Mouse (Mus musculus) limb, embryonic 13.5 days (tissue): ENCODE data around the gene Ambra1. TPM values are rescaled to one million over a fixed set of nuclear protein-coding genes. Genes with fewer than 3 reads are reported as not detected.
A peak's percentile ranks its signal among the peaks of the same experiment; 100 is the strongest.

Experiments
- ATAC-seq: fragments of 200-750 bp; cut with Nextera tagmentation; 2 replicates; pipeline ENCODE4 v1.8.0; 2017; ENCODE audit warnings: low read depth, moderate number of reproducible peaks, moderate TSS enrichment; ENCODE audit not compliant: low FRiP score
- H3K27ac ChIP-seq: fragments of 300-500 bp; sonication (generic); 2 replicates; pipeline ENCODE4 v1.5.1; 2015; ENCODE audit warnings: inconsistent platforms, mild to moderate bottlenecking, moderate library complexity
- H3K27me3 ChIP-seq: fragments of 300-500 bp; sonication (generic); 2 replicates; pipeline ENCODE4 v1.6.1; 2015; ENCODE audit warnings: mild to moderate bottlenecking, inconsistent platforms
- H3K36me3 ChIP-seq: fragments of 300-500 bp; sonication (generic); 2 replicates; pipeline ENCODE4 v1.6.1; 2015; ENCODE audit warnings: inconsistent platforms, mild to moderate bottlenecking, moderate library complexity
- H3K4me1 ChIP-seq: fragments of 300-500 bp; sonication (generic); 2 replicates; pipeline ENCODE4 v1.6.1; 2015; ENCODE audit warnings: inconsistent platforms
- H3K4me2 ChIP-seq: fragments of 300-500 bp; sonication (generic); replicated peaks from 2 replicates; pipeline ENCODE4 v1.6.1; 2015; ENCODE audit warnings: inconsistent platforms, mild to moderate bottlenecking, moderate library complexity
- H3K4me3 ChIP-seq: fragments of 300-500 bp; sonication (generic); 2 replicates; pipeline ENCODE4 v1.5.1; 2015; ENCODE audit warnings: moderate library complexity, mild to moderate bottlenecking, inconsistent platforms
- H3K9ac ChIP-seq: fragments of 300-500 bp; sonication (generic); 2 replicates; pipeline ENCODE4 v1.6.1; 2015; ENCODE audit warnings: mild to moderate bottlenecking, inconsistent platforms
- H3K9me3 ChIP-seq: fragments of 300-500 bp; sonication (generic); 2 replicates; pipeline ENCODE4 v1.6.1; 2016; ENCODE audit warnings: inconsistent platforms
- WGBS: fragments of 180-500 bp; shearing (Covaris S2); methylation state at CpG from one replicate; pipeline ENCODE4 v1.1.7; 2015; 5-methylcytosine and 5-hydroxymethylcytosine counted together
- polyA plus RNA-seq: library from polyadenylated mRNA; unstranded; fragments of >200 nt; fragmentation: Nextera tagmentation; extraction: Ambion mirVana; gene quantifications from 2 replicates; pipeline ENCODE4 v1.2.1, GENCODE M21; 2015

Gene Ambra1
- polyA plus RNA-seq, 1 experiment from 2014 or later: 20.9 TPM

GRCm38 (mm10) chr2:91878387-91879180 lies 148.7 kb downstream of the Ambra1 start:
- H3K4me1 ChIP-seq: no peaks in the 10 kb centered on the region
- no peaks in the 10 kb centered on the region for H3K27me3 ChIP-seq
- H3K27ac ChIP-seq: no peak overlapping the region
- H3K36me3 ChIP-seq: peaks cover 17% of the 10 kb centered on the region
- H3K9me3 ChIP-seq: no peaks in the 10 kb centered on the region
- no peak overlapping the region for H3K9ac ChIP-seq
- WGBS: 82% methylated on average over 7 of the region's 7 CpGs
- H3K4me3 ChIP-seq: no peak overlapping the region
- ATAC-seq: no peak
- H3K4me2 ChIP-seq: no peak overlapping the region

- no peaks in the 10 kb centered on the region for H3K4me1 ChIP-seq
- H3K9ac ChIP-seq: no peak overlapping the region
- H3K4me3 ChIP-seq: no peak overlapping the region
- no peaks in the 10 kb centered on the region for H3K27me3 ChIP-seq
- WGBS: 87% methylated on average over 4 of the region's 4 CpGs
- ATAC-seq: no peak
- no peak overlapping the region for H3K4me2 ChIP-seq
- H3K9me3 ChIP-seq: no peaks in the 10 kb centered on the region
- H3K36me3 ChIP-seq: peaks cover 31% of the 10 kb centered on the region
- H3K27ac ChIP-seq: no peak overlapping the region
Observed at GRCm38 (mm10) chr2:91883961-91884360, 154.0 kb downstream of the Ambra1 start.

DNA sequence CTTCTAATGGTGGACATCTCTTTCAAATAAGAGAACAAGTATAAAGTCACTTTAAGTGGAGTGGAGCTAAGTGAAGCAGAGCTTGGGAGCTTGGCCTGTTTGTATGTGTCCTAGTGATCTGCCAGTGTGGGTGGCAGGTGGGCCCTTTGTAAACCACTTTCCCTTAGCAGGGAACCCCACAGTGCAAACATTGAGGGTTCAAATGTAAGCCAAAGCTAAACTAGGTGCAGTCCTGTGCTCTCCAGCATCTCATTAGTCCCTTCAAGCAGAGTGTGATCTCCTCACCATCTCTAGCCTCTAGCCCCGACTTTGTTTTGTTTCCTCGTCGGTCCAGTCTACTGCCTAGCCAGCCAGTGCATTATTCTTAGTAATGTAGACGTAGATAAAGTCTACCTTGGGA lies 154.7 kb downstream of the Ambra1 start:
- H3K27ac ChIP-seq: no peak overlapping the region
- H3K4me1 ChIP-seq: no peaks in the 10 kb centered on the region
- H3K9ac ChIP-seq: no peak overlapping the region
- H3K4me3 ChIP-seq: no peak overlapping the region
- no peaks in the 10 kb centered on the region for H3K9me3 ChIP-seq
- peaks cover 31% of the 10 kb centered on the region for H3K36me3 ChIP-seq
- H3K4me2 ChIP-seq: no peak overlapping the region
- no peak for ATAC-seq
- WGBS: 87% methylated on average over 4 of the region's 4 CpGs
- H3K27me3 ChIP-seq: no peaks in the 10 kb centered on the region

DNA sequence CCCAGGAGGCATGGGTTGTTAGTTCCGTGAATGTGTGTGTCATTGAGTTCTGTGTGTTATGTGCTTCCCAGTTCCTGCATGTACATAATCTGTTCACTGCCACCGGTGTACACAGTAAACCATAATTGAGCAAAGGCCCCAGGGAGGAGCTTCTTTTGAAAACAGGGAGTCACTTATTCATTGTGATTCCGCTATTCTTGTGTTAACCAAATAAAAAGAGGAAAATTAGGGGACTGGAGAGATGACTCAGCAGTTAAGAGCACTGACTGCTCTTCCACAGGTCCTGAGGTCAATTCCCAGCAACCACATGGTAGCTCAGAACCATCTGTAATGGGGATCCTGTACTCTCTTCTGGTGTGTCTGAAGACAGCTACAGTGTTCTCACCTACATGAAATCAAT lies 164.8 kb downstream of the Ambra1 start:
- Histone ChIP-seq H3K9ac (no peak overlapping the region), H3K36me3 (peaks cover 19% of the 10 kb centered on the region; the same call in 1 of the 2 replicates), H3K27ac (no peak overlapping the region), H3K4me3 (no peak overlapping the region), H3K27me3 (no peaks in the 10 kb centered on the region), H3K9me3 (no peaks in the 10 kb centered on the region), H3K4me1 (no peaks in the 10 kb centered on the region), H3K4me2 (no peak overlapping the region)
- WGBS: 91% methylated on average over 3 of the region's 3 CpGs
- ATAC-seq: no peak

GRCm38 (mm10) chr2:91895401-91895800 lies 165.5 kb downstream of the Ambra1 start:
- Histone ChIP-seq H3K9me3 (no peaks in the 10 kb centered on the region), H3K27ac (no peak overlapping the region), H3K27me3 (no peaks in the 10 kb centered on the region), H3K4me2 (no peak overlapping the region), H3K4me3 (no peak overlapping the region), H3K4me1 (no peaks in the 10 kb centered on the region), H3K36me3 (peaks cover 26% of the 10 kb centered on the region), H3K9ac (no peak overlapping the region)
- 91% methylated on average over 3 of the region's 3 CpGs for WGBS
- ATAC-seq: no peak

- Histone ChIP-seq H3K4me3 (no peak overlapping the region), H3K9me3 (no peaks in the 10 kb centered on the region), H3K4me1 (no peaks in the 10 kb centered on the region), H3K27me3 (no peaks in the 10 kb centered on the region), H3K27ac (no peak overlapping the region), H3K9ac (no peak overlapping the region), H3K36me3 (peaks cover 42% of the 10 kb centered on the region), H3K4me2 (no peak overlapping the region)
- no peak for ATAC-seq
Observed at GRCm38 (mm10) chr2:91897968-91898367, 168.0 kb downstream of the Ambra1 start.

GRCm38 (mm10) chr2:91899141-91899540 lies 169.2 kb downstream of the Ambra1 start:
- Histone ChIP-seq H3K4me2 (no peak overlapping the region), H3K27me3 (no peaks in the 10 kb centered on the region), H3K9ac (no peak overlapping the region), H3K36me3 (peaks cover 36% of the 10 kb centered on the region), H3K9me3 (no peaks in the 10 kb centered on the region), H3K4me3 (no peak overlapping the region), H3K4me1 (no peaks in the 10 kb centered on the region), H3K27ac (no peak overlapping the region)
- 88% methylated on average over 3 of the region's 3 CpGs for WGBS
- ATAC-seq: no peak

GRCm38 (mm10) chr2:91900431-91900830 lies 170.5 kb downstream of the Ambra1 start:
- no peaks in the 10 kb centered on the region for H3K27me3 ChIP-seq
- no peak for ATAC-seq
- 94% methylated on average over 8 of the region's 8 CpGs for WGBS
- 0 out of 2 replicates have a peak, but pooled peaks cover 4% of the 10 kb centered on the region for H3K4me1 ChIP-seq
- H3K9ac ChIP-seq: no peak overlapping the region
- no peaks in the 10 kb centered on the region for H3K9me3 ChIP-seq
- H3K27ac ChIP-seq: no peak overlapping the region
- peaks cover 43% of the 10 kb centered on the region for H3K36me3 ChIP-seq
- no peak overlapping the region for H3K4me2 ChIP-seq
- no peak overlapping the region for H3K4me3 ChIP-seq

GRCm38 (mm10) chr2:91902336-91902735 lies 172.4 kb downstream of the Ambra1 start:
- no peak for ATAC-seq

GRCm38 (mm10) chr2:91903171-91903925 lies 173.4 kb downstream of the Ambra1 start:
- ATAC-seq: no peak
- no peak overlapping the region for H3K4me2 ChIP-seq
- no peak overlapping the region for H3K4me3 ChIP-seq
- no peaks in the 10 kb centered on the region for H3K27me3 ChIP-seq
- H3K9ac ChIP-seq: no peak overlapping the region
- H3K27ac ChIP-seq: no peak overlapping the region
- 93% methylated on average over 3 of the region's 3 CpGs for WGBS
- H3K36me3 ChIP-seq: peaks cover 68% of the 10 kb centered on the region
- H3K4me1 ChIP-seq: 0 out of 2 replicates have a peak, but pooled peaks cover 4% of the 10 kb centered on the region
- no peaks in the 10 kb centered on the region for H3K9me3 ChIP-seq

More at GRCm38 (mm10) chr2:91902336-91902735, 172.4 kb downstream of the Ambra1 start:
- Histone ChIP-seq H3K4me3 (no peak overlapping the region), H3K4me2 (no peak overlapping the region), H3K9ac (no peak overlapping the region), H3K27me3 (no peaks in the 10 kb centered on the region), H3K4me1 (0 out of 2 replicates have a peak, but pooled peaks cover 4% of the 10 kb centered on the region), H3K27ac (no peak overlapping the region), H3K9me3 (no peaks in the 10 kb centered on the region), H3K36me3 (peaks cover 62% of the 10 kb centered on the region)
- 68% methylated on average over 5 of the region's 5 CpGs for WGBS

GRCm38 (mm10) chr2:91904618-91905307 lies 174.8 kb downstream of the Ambra1 start:
- no peak overlapping the region for H3K27ac ChIP-seq
- 76% methylated on average over 5 of the region's 5 CpGs for WGBS
- 0 out of 2 replicates have a peak, but pooled peaks cover 4% of the 10 kb centered on the region for H3K4me1 ChIP-seq
- ATAC-seq: 0 out of 2 replicates have a peak, but pooled peaks have one; percentile 40
- no peaks in the 10 kb centered on the region for H3K27me3 ChIP-seq
- no peak overlapping the region for H3K4me3 ChIP-seq
- no peak overlapping the region for H3K9ac ChIP-seq
- H3K4me2 ChIP-seq: no peak overlapping the region
- H3K36me3 ChIP-seq: peaks cover 77% of the 10 kb centered on the region
- H3K9me3 ChIP-seq: no peaks in the 10 kb centered on the region

GRCm38 (mm10) chr2:91906141-91906540 lies 176.2 kb downstream of the Ambra1 start:
- no peak for ATAC-seq
- H3K9ac ChIP-seq: no peak overlapping the region
- H3K4me3 ChIP-seq: no peak overlapping the region
- no peak overlapping the region for H3K27ac ChIP-seq
- H3K9me3 ChIP-seq: no peaks in the 10 kb centered on the region
- H3K36me3 ChIP-seq: peaks cover 78% of the 10 kb centered on the region
- H3K4me2 ChIP-seq: no peak overlapping the region
- no peaks in the 10 kb centered on the region for H3K27me3 ChIP-seq
- 0 out of 2 replicates have a peak, but pooled peaks cover 4% of the 10 kb centered on the region for H3K4me1 ChIP-seq
- 84% methylated on average over 2 of the region's 2 CpGs for WGBS
